Mouse (Mus musculus): ENCODE measurements around the gene Nab2. TPM values are rescaled to one million over a fixed set of nuclear protein-coding genes. Genes with fewer than 3 reads are reported as not detected.
A peak's percentile ranks its signal among the peaks of the same experiment; 100 is the strongest.
"Not testable (repeated sequence)": the region's sequence is repeated elsewhere in the genome, so short reads cannot be mapped to it uniquely, and the experiment has no call there.

Nab2 gene
- polyA plus RNA-seq, 1 experiment from 2014 or later, result 0.79 TPM

GRCm38 (mm10) chr10:127658076-127658475 is 10.3 kb downstream of the Nab2 start:
- Histone ChIP-seq H3K4me2 (ENCODE audit: low read depth, low read length) (no peak overlapping the region), H3K27ac (ENCODE audit: low read depth, low read length) (no peak overlapping the region), H3K4me3 (ENCODE audit: low read depth, low read length) (no peak overlapping the region), H3K36me3 (ENCODE audit: control insufficient read depth, insufficient read depth, low read length) (no peaks in the 10 kb centered on the region), H3K9ac (replicated peaks; ENCODE audit: low read depth, low read length) (no peak overlapping the region), H3K27me3 (ENCODE audit: control insufficient read depth, insufficient read depth, low read length) (peaks cover 13% of the 10 kb centered on the region), H3K4me1 (ENCODE audit: control insufficient read depth, insufficient read depth, low read length) (peaks cover 3% of the 10 kb centered on the region; the same call in 1 of the 2 replicates), H3K9me3 (ENCODE audit: control insufficient read depth, low read length) (no peaks in the 10 kb centered on the region)
- 13% methylated on average over 6 of the region's 6 CpGs for WGBS
- no peak for ATAC-seq (ENCODE audit: low read depth)

- not testable (repeated sequence) for H3K4me2 ChIP-seq (ENCODE audit: low read depth, low read length); H3K4me3 ChIP-seq (ENCODE audit: low read depth, low read length); H3K9me3 ChIP-seq (ENCODE audit: control insufficient read depth, low read length); H3K4me1 ChIP-seq (ENCODE audit: control insufficient read depth, insufficient read depth, low read length); H3K27ac ChIP-seq (ENCODE audit: low read depth, low read length); H3K9ac ChIP-seq (replicated peaks; ENCODE audit: low read depth, low read length); H3K36me3 ChIP-seq (ENCODE audit: control insufficient read depth, insufficient read depth, low read length); H3K27me3 ChIP-seq (ENCODE audit: control insufficient read depth, insufficient read depth, low read length); ATAC-seq (ENCODE audit: low read depth)
- WGBS, result 51% methylated on average over 6 of the region's 6 CpGs
Measured at GRCm38 (mm10) chr10:127657617-127658016, 10.8 kb downstream of the Nab2 start.

- H3K4me3 ChIP-seq (ENCODE audit: low read depth, low read length), result no peak overlapping the region
- H3K27ac ChIP-seq (ENCODE audit: low read depth, low read length), result no peak overlapping the region
- H3K9me3 ChIP-seq (ENCODE audit: control insufficient read depth, low read length), result no peaks in the 10 kb centered on the region
- no peaks in the 10 kb centered on the region for H3K36me3 ChIP-seq (ENCODE audit: control insufficient read depth, insufficient read depth, low read length)
- no peak overlapping the region for H3K9ac ChIP-seq (replicated peaks; ENCODE audit: low read depth, low read length)
- H3K4me1 ChIP-seq (ENCODE audit: control insufficient read depth, insufficient read depth, low read length), result no peaks in the 10 kb centered on the region
- no peak overlapping the region for H3K4me2 ChIP-seq (ENCODE audit: low read depth, low read length)
- 74% methylated on average over 16 of the region's 16 CpGs for WGBS
- no peak for ATAC-seq (ENCODE audit: low read depth)
- H3K27me3 ChIP-seq (ENCODE audit: control insufficient read depth, insufficient read depth, low read length), result no peaks in the 10 kb centered on the region
Measured at GRCm38 (mm10) chr10:127654970-127655579, 13.3 kb downstream of the Nab2 start.

- no peak overlapping the region for H3K27ac ChIP-seq (ENCODE audit: low read depth, low read length)
- H3K36me3 ChIP-seq (ENCODE audit: control insufficient read depth, insufficient read depth, low read length), result no peaks in the 10 kb centered on the region
- no peak overlapping the region for H3K9ac ChIP-seq (replicated peaks; ENCODE audit: low read depth, low read length)
- 52% methylated on average over 21 of the region's 21 CpGs for WGBS
- H3K4me2 ChIP-seq (ENCODE audit: low read depth, low read length), result no peak overlapping the region
- no peaks in the 10 kb centered on the region for H3K27me3 ChIP-seq (ENCODE audit: control insufficient read depth, insufficient read depth, low read length)
- no peaks in the 10 kb centered on the region for H3K9me3 ChIP-seq (ENCODE audit: control insufficient read depth, low read length)
- H3K4me3 ChIP-seq (ENCODE audit: low read depth, low read length), result no peak overlapping the region
- H3K4me1 ChIP-seq (ENCODE audit: control insufficient read depth, insufficient read depth, low read length), result no peaks in the 10 kb centered on the region
- no peak for ATAC-seq (ENCODE audit: low read depth)
Measured at GRCm38 (mm10) chr10:127652906-127653638, 15.3 kb downstream of the Nab2 start.

GRCm38 (mm10) chr10:127645791-127646190 is 22.6 kb downstream of the Nab2 start:
- no peak overlapping the region for H3K27ac ChIP-seq (ENCODE audit: low read depth, low read length)
- H3K4me1 ChIP-seq (ENCODE audit: control insufficient read depth, insufficient read depth, low read length), result peaks cover 5% of the 10 kb centered on the region; the same call in 1 of the 2 replicates
- H3K4me2 ChIP-seq (ENCODE audit: low read depth, low read length), result no peak overlapping the region
- H3K27me3 ChIP-seq (ENCODE audit: control insufficient read depth, insufficient read depth, low read length), result peaks cover 20% of the 10 kb centered on the region
- no peak overlapping the region for H3K9ac ChIP-seq (replicated peaks; ENCODE audit: low read depth, low read length)
- H3K36me3 ChIP-seq (ENCODE audit: control insufficient read depth, insufficient read depth, low read length), result no peaks in the 10 kb centered on the region
- no peaks in the 10 kb centered on the region for H3K9me3 ChIP-seq (ENCODE audit: control insufficient read depth, low read length)
- ATAC-seq (ENCODE audit: low read depth), result no peak
- no peak overlapping the region for H3K4me3 ChIP-seq (ENCODE audit: low read depth, low read length)
- 58% methylated on average over 2 of the region's 2 CpGs for WGBS

GRCm38 (mm10) chr10:127643553-127644238 is 24.7 kb downstream of the Nab2 start:
- H3K9me3 ChIP-seq (ENCODE audit: control insufficient read depth, low read length), result no peaks in the 10 kb centered on the region
- no peaks in the 10 kb centered on the region for H3K36me3 ChIP-seq (ENCODE audit: control insufficient read depth, insufficient read depth, low read length)
- ATAC-seq (ENCODE audit: low read depth), result peak; percentile 17; the same call in 1 of the 2 replicates
- WGBS, result under 1% methylated on average over 25 of the region's 25 CpGs
- peak overlapping the region; percentile 32; the same call in 1 of the 2 replicates for H3K9ac ChIP-seq (replicated peaks; ENCODE audit: low read depth, low read length)
- no peak overlapping the region for H3K27ac ChIP-seq (ENCODE audit: low read depth, low read length)
- peaks cover 20% of the 10 kb centered on the region for H3K27me3 ChIP-seq (ENCODE audit: control insufficient read depth, insufficient read depth, low read length)
- peak overlapping the region; percentile 28 for H3K4me3 ChIP-seq (ENCODE audit: low read depth, low read length)
- peaks cover 5% of the 10 kb centered on the region; the same call in 1 of the 2 replicates for H3K4me1 ChIP-seq (ENCODE audit: control insufficient read depth, insufficient read depth, low read length)
- peak overlapping the region; percentile 47 for H3K4me2 ChIP-seq (ENCODE audit: low read depth, low read length)

- H3K27me3 ChIP-seq (ENCODE audit: control insufficient read depth, insufficient read depth, low read length), result peaks cover 20% of the 10 kb centered on the region
- peak within 1 kb of the TSS; percentile 32; the same call in 1 of the 2 replicates for H3K9ac ChIP-seq (replicated peaks; ENCODE audit: low read depth, low read length)
- WGBS, result 8% methylated on average over 36 of the region's 37 CpGs
- H3K4me3 ChIP-seq (ENCODE audit: low read depth, low read length), result peak within 1 kb of the TSS; percentile 28
- peak within 1 kb of the TSS; percentile 47 for H3K4me2 ChIP-seq (ENCODE audit: low read depth, low read length)
- no peak within 1 kb of the TSS for H3K27ac ChIP-seq (ENCODE audit: low read depth, low read length)
- ATAC-seq (ENCODE audit: low read depth), result peak; percentile 57; the same call in 1 of the 2 replicates
- H3K9me3 ChIP-seq (ENCODE audit: control insufficient read depth, low read length), result no peaks in the 10 kb centered on the region
- peaks cover 5% of the 10 kb centered on the region; the same call in 1 of the 2 replicates for H3K4me1 ChIP-seq (ENCODE audit: control insufficient read depth, insufficient read depth, low read length)
- no peaks in the 10 kb centered on the region for H3K36me3 ChIP-seq (ENCODE audit: control insufficient read depth, insufficient read depth, low read length)
Measured at GRCm38 (mm10) chr10:127642772-127643552, 25.4 kb downstream of the Nab2 start, which contains the start of gene Stat6. TSS of gene Stat6 (plus strand) at chr10:127642986.

- Histone ChIP-seq H3K27me3 (ENCODE audit: control insufficient read depth, insufficient read depth, low read length) (peaks cover 20% of the 10 kb centered on the region), H3K36me3 (ENCODE audit: control insufficient read depth, insufficient read depth, low read length) (no peaks in the 10 kb centered on the region), H3K4me3 (ENCODE audit: low read depth, low read length) (no peak overlapping the region), H3K27ac (ENCODE audit: low read depth, low read length) (no peak overlapping the region), H3K9ac (replicated peaks; ENCODE audit: low read depth, low read length) (no peak overlapping the region), H3K4me2 (ENCODE audit: low read depth, low read length) (peak overlapping the region; percentile 47), H3K4me1 (ENCODE audit: control insufficient read depth, insufficient read depth, low read length) (peaks cover 5% of the 10 kb centered on the region; the same call in 1 of the 2 replicates), H3K9me3 (ENCODE audit: control insufficient read depth, low read length) (no peaks in the 10 kb centered on the region)
- ATAC-seq (ENCODE audit: low read depth), result peak; percentile 77; the same call in 1 of the 2 replicates
- WGBS, result 8% methylated on average over 19 of the region's 19 CpGs
Measured at GRCm38 (mm10) chr10:127641861-127642771, 26.3 kb downstream of the Nab2 start.
